Mouse (Mus musculus) MEL (cell line): ENCODE data around the gene Acot11. TPM values are rescaled to one million over a fixed set of nuclear protein-coding genes. Genes with fewer than 3 reads are reported as not detected.

ENCODE experiments used
- DNase-seq: peaks from one replicate; pipeline ENCODE4 v3.0.0; 2011; ENCODE audit warnings: low read depth, low spot score
- H3K27ac ChIP-seq: 2 replicates; pipeline ENCODE4 v1.5.1; 2012; ENCODE audit warnings: low read depth, mild to moderate bottlenecking, control low read depth, low read length, moderate library complexity; ENCODE audit not compliant: control insufficient read depth
- H3K27me3 ChIP-seq, 2 experiments: fragments of 150-350 bp in 1 of 2; sonication (generic) in 1 of 2; 2 replicates each; pipeline ENCODE4 v1.6.1; 2012; ENCODE audit warnings: low read length in 2 of 2, mild to moderate bottlenecking in 2 of 2, improper control_type of control experiment in 1 of 2, moderate library complexity in 1 of 2; ENCODE audit not compliant: insufficient read depth in 2 of 2, control insufficient read depth in 1 of 2
- H3K36me3 ChIP-seq, 2 experiments: 2 replicates each; pipeline ENCODE4 v1.6.1; 2012 to 2014; ENCODE audit warnings: low read length in 2 of 2, improper control_type of control experiment in 1 of 2, inconsistent platforms in 1 of 2, mild to moderate bottlenecking in 1 of 2; ENCODE audit not compliant: insufficient read depth in 2 of 2, control insufficient read depth in 1 of 2
- H3K4me1 ChIP-seq, 2 experiments: fragments of 150-350 bp in 1 of 2; sonication (generic) in 1 of 2; 2 replicates each; pipeline ENCODE4 v1.6.1; 2012; ENCODE audit warnings: low read length in 2 of 2, improper control_type of control experiment in 1 of 2, mild to moderate bottlenecking in 1 of 2; ENCODE audit not compliant: insufficient read depth in 2 of 2, control insufficient read depth in 1 of 2
- H3K4me3 ChIP-seq, 2 experiments: fragments of 150-350 bp in 1 of 2; sonication (generic) in 1 of 2; 2 replicates each; pipeline ENCODE4 v1.5.1; 2012; ENCODE audit warnings: low read depth in 2 of 2, low read length in 2 of 2, mild to moderate bottlenecking in 2 of 2, moderate library complexity in 2 of 2, control low read depth in 1 of 2, improper control_type of control experiment in 1 of 2; ENCODE audit not compliant: control insufficient read depth in 1 of 2, insufficient read depth in 1 of 2
- H3K79me2 ChIP-seq: 2 replicates; pipeline ENCODE4 v1.6.1; 2012; ENCODE audit warnings: mild to moderate bottlenecking, low read length, moderate library complexity; ENCODE audit not compliant: control insufficient read depth, poor library complexity, insufficient read depth
- H3K9ac ChIP-seq: 2 replicates; pipeline ENCODE4 v1.6.1; 2012; ENCODE audit warnings: low read depth, mild to moderate bottlenecking, control low read depth, low read length, moderate library complexity; ENCODE audit not compliant: control insufficient read depth, poor library complexity, severe bottlenecking
- H3K9me3 ChIP-seq: fragments of 150-350 bp; sonication (generic); replicated peaks from 2 replicates; pipeline ENCODE4 v1.6.1; 2012; ENCODE audit warnings: mild to moderate bottlenecking, low read length, improper control_type of control experiment, moderate library complexity; ENCODE audit not compliant: insufficient read depth
- BHLHE40 ChIP-seq: IDR thresholded peaks from 2 replicates; pipeline ENCODE4 v1.6.1; 2012; ENCODE audit warnings: low read depth, mild to moderate bottlenecking, inconsistent platforms, low read length, improper control_type of control experiment, borderline replicate concordance
- CHD2 ChIP-seq: IDR thresholded peaks from 2 replicates; pipeline ENCODE4 v1.6.1; 2011; ENCODE audit warnings: low read length, improper control_type of control experiment
- CTCF ChIP-seq, 3 experiments: IDR thresholded peaks in 2 of 3; conservative IDR thresholded peaks in 1 of 3; 2 replicates each; pipeline ENCODE4 v1.5.1; 2011 to 2012; ENCODE audit warnings: low read length in 3 of 3, low read depth in 2 of 3, mild to moderate bottlenecking in 2 of 3, improper control_type of control experiment in 1 of 3, inconsistent platforms in 1 of 3, mixed read lengths in 1 of 3, moderate library complexity in 1 of 3; ENCODE audit not compliant: control insufficient read depth in 1 of 3, insufficient read depth in 1 of 3, poor library complexity in 1 of 3, severe bottlenecking in 1 of 3
- E2F4 ChIP-seq: IDR thresholded peaks from 2 replicates; pipeline ENCODE4 v1.6.1; 2011; ENCODE audit warnings: low read depth, low read length, improper control_type of control experiment, borderline replicate concordance
- ELF1 ChIP-seq: IDR thresholded peaks from 2 replicates; pipeline ENCODE4 v1.6.1; 2014; ENCODE audit warnings: low read depth, mild to moderate bottlenecking, inconsistent platforms, low read length, improper control_type of control experiment, moderate library complexity
- EP300 ChIP-seq, 2 experiments: IDR thresholded peaks; 2 replicates each; pipeline ENCODE4 v1.6.1; 2011; ENCODE audit warnings: improper control_type of control experiment in 2 of 2, low read length in 2 of 2, low read depth in 1 of 2, mild to moderate bottlenecking in 1 of 2
- ETS1 ChIP-seq: IDR thresholded peaks from 2 replicates; pipeline ENCODE4 v1.6.1; 2012; ENCODE audit warnings: low read depth, mild to moderate bottlenecking, inconsistent platforms, low read length, improper control_type of control experiment, moderate library complexity
- GABPA ChIP-seq: IDR thresholded peaks from 2 replicates; pipeline ENCODE4 v1.6.1; 2012; ENCODE audit warnings: low read depth, mild to moderate bottlenecking, inconsistent platforms, low read length, improper control_type of control experiment, moderate library complexity
- GATA1 ChIP-seq: IDR thresholded peaks from 2 replicates; pipeline ENCODE4 v1.6.1; 2011; ENCODE audit warnings: low read depth, low read length, improper control_type of control experiment
- HCFC1 ChIP-seq: IDR thresholded peaks from 2 replicates; pipeline ENCODE4 v1.6.1; 2012; ENCODE audit warnings: low read depth, mild to moderate bottlenecking, inconsistent platforms, low read length, improper control_type of control experiment, moderate library complexity
- KAT2A ChIP-seq: conservative IDR thresholded peaks from 2 replicates; pipeline ENCODE4 v1.6.1; 2012; ENCODE audit warnings: low read depth, low read length, improper control_type of control experiment, inconsistent platforms
- MAFK ChIP-seq: IDR thresholded peaks from 2 replicates; pipeline ENCODE4 v1.6.1; 2011; ENCODE audit warnings: low read depth, mild to moderate bottlenecking, low read length, improper control_type of control experiment, borderline replicate concordance
- MAX ChIP-seq: IDR thresholded peaks from 2 replicates; pipeline ENCODE4 v1.6.1; 2011; ENCODE audit warnings: low read length, improper control_type of control experiment
- MAZ ChIP-seq: IDR thresholded peaks from 2 replicates; pipeline ENCODE4 v1.6.1; 2012; ENCODE audit warnings: low read depth, mild to moderate bottlenecking, inconsistent platforms, low read length, improper control_type of control experiment
- MXI1 ChIP-seq: IDR thresholded peaks from 2 replicates; pipeline ENCODE4 v1.6.1; 2011; ENCODE audit warnings: mild to moderate bottlenecking, low read depth, low read length, improper control_type of control experiment
- MYB ChIP-seq: IDR thresholded peaks from 2 replicates; pipeline ENCODE4 v1.6.1; 2011; ENCODE audit warnings: mild to moderate bottlenecking, low read depth, low read length, improper control_type of control experiment
- MYC ChIP-seq: IDR thresholded peaks from 2 replicates; pipeline ENCODE4 v1.6.1; 2011; ENCODE audit warnings: low read depth, mild to moderate bottlenecking, low read length, improper control_type of control experiment, moderate library complexity
- NELFE ChIP-seq: IDR thresholded peaks from 2 replicates; pipeline ENCODE4 v1.6.1; 2011; ENCODE audit warnings: low read depth, low read length, improper control_type of control experiment
- NRF1 ChIP-seq: IDR thresholded peaks from 2 replicates; pipeline ENCODE4 v1.6.1; 2014; ENCODE audit warnings: low read depth, mild to moderate bottlenecking, inconsistent platforms, low read length, improper control_type of control experiment, moderate library complexity; ENCODE audit not compliant: poor library complexity, insufficient read depth, severe bottlenecking
- POLR2A ChIP-seq, 2 experiments: IDR thresholded peaks; 2 replicates each; pipeline ENCODE4 v1.6.1; 2011 to 2012; ENCODE audit warnings: low read length in 2 of 2, mild to moderate bottlenecking in 2 of 2, control low read depth in 1 of 2, improper control_type of control experiment in 1 of 2, low read depth in 1 of 2, moderate library complexity in 1 of 2; ENCODE audit not compliant: control insufficient read depth in 1 of 2, insufficient read depth in 1 of 2, poor library complexity in 1 of 2
- POLR2AphosphoS5 ChIP-seq: IDR thresholded peaks from 2 replicates; pipeline ENCODE4 v1.6.1; 2012; ENCODE audit warnings: low read depth, borderline replicate concordance, mild to moderate bottlenecking, inconsistent platforms, low read length, moderate library complexity, mixed read lengths
- RAD21 ChIP-seq: IDR thresholded peaks from 2 replicates; pipeline ENCODE4 v1.6.1; 2011; ENCODE audit warnings: mild to moderate bottlenecking, low read depth, low read length, improper control_type of control experiment
- RCOR1 ChIP-seq: IDR thresholded peaks from 2 replicates; pipeline ENCODE4 v1.6.1; 2012; ENCODE audit warnings: low read depth, mild to moderate bottlenecking, inconsistent platforms, low read length, improper control_type of control experiment
- SIN3A ChIP-seq: IDR thresholded peaks from 2 replicates; pipeline ENCODE4 v1.6.1; 2012; ENCODE audit warnings: low read length, improper control_type of control experiment, inconsistent platforms
- SMC3 ChIP-seq: IDR thresholded peaks from 2 replicates; pipeline ENCODE4 v1.6.1; 2011; ENCODE audit warnings: low read depth, low read length, improper control_type of control experiment
- TBP ChIP-seq: IDR thresholded peaks from 2 replicates; pipeline ENCODE4 v1.8.0; 2011; ENCODE audit warnings: low read depth, low read length, improper control_type of control experiment
- TCF12 ChIP-seq: IDR thresholded peaks from 2 replicates; pipeline ENCODE4 v1.6.1; 2014; ENCODE audit warnings: low read depth, mild to moderate bottlenecking, inconsistent platforms, low read length, improper control_type of control experiment, moderate library complexity
- UBTF ChIP-seq: IDR thresholded peaks from 2 replicates; pipeline ENCODE4 v1.6.1; 2012; ENCODE audit warnings: low read depth, mild to moderate bottlenecking, inconsistent platforms, low read length, improper control_type of control experiment, moderate library complexity, borderline replicate concordance; ENCODE audit not compliant: insufficient read depth
- USF1 ChIP-seq: IDR thresholded peaks from 2 replicates; pipeline ENCODE4 v1.6.1; 2014; ENCODE audit warnings: low read depth, mild to moderate bottlenecking, inconsistent platforms, low read length, improper control_type of control experiment, moderate library complexity
- USF2 ChIP-seq, 2 experiments: IDR thresholded peaks; 2 replicates each; pipeline ENCODE4 v1.6.1; 2011 to 2012; ENCODE audit warnings: improper control_type of control experiment in 2 of 2, low read length in 2 of 2, borderline replicate concordance in 1 of 2, inconsistent platforms in 1 of 2, low read depth in 1 of 2, mild to moderate bottlenecking in 1 of 2; ENCODE audit not compliant: insufficient read depth in 1 of 2
- ZKSCAN1 ChIP-seq: IDR thresholded peaks from 2 replicates; pipeline ENCODE4 v1.6.1; 2012; ENCODE audit warnings: low read depth, mild to moderate bottlenecking, inconsistent platforms, low read length, improper control_type of control experiment, moderate library complexity
- ZMIZ1 ChIP-seq: IDR thresholded peaks from 2 replicates; pipeline ENCODE4 v1.6.1; 2012; ENCODE audit warnings: low read depth, mild to moderate bottlenecking, inconsistent platforms, low read length, improper control_type of control experiment, moderate library complexity
- ZNF384 ChIP-seq: IDR thresholded peaks from 2 replicates; pipeline ENCODE4 v1.6.1; 2012; ENCODE audit warnings: low read depth, mild to moderate bottlenecking, inconsistent platforms, low read length, improper control_type of control experiment
- polyA plus RNA-seq, 2 experiments: library from polyadenylated mRNA; stranded (reverse) in 1 of 2; unstranded in 1 of 2; fragments of >175 nt in 1 of 2; fragments of >200 nt in 1 of 2; gene quantifications; 2 replicates each; pipeline versions ENCODE4 v1.2.1 to v1.2.4; 2012; ENCODE audit warnings: low replicate concordance in 2 of 2, low read depth in 1 of 2; ENCODE audit not compliant: insufficient read length in 2 of 2, insufficient read depth in 1 of 2, missing spikeins in 1 of 2
- total RNA-seq: library from RNA; depleted of rRNA; stranded (reverse); fragments of 300-350 nt; gene quantifications from 2 replicates; pipeline ENCODE4 v1.2.3, GENCODE M21; 2012

The Acot11 gene
- total and polyA plus RNA-seq, 3 experiments: 1.5 to 2.5 TPM; not detected in 1

GRCm38 (mm10) chr4:106827738-106828361 is 23.1 kb upstream of the Acot11 start:
- Histone ChIP-seq H3K4me1 (peaks cover 10 to 30% of the 10 kb centered on the region in 2 experiments), H3K79me2 (no peaks in the 10 kb centered on the region), H3K27ac (peak overlapping the region; percentile 53), H3K4me3 (peak overlapping the region; percentile 32 to 64), H3K9me3 (no peaks in the 10 kb centered on the region), H3K36me3 (peaks cover 0 to 14% of the 10 kb centered on the region in 2 experiments; a peak in 2 of 4 replicates), H3K27me3 (no peaks in the 10 kb centered on the region), H3K9ac (peak overlapping the region; percentile 52)
- TF ChIP-seq SMC3 (peak; percentile 39; the same call in 1 of the 2 replicates), GABPA (no peak), MAZ (peak; percentile 89), SIN3A (0 out of 2 replicates have a peak, but pooled peaks have one; percentile 43), POLR2A (IDR thresholded peaks at IDR 0.05; ENCODE audit: control insufficient read depth in 1 of 2, insufficient read depth in 1 of 2, low read depth in 1 of 2, low read length in 2 of 2, poor library complexity in 1 of 2) (peak; percentile 29 to 58; a peak in 1 of 4 replicates), ZMIZ1 (no peak), GATA1 (no peak), NRF1 (no peak), UBTF (no peak), CHD2 (no peak), MXI1 (peak; percentile 43; the same call in 1 of the 2 replicates), MAX (peak; percentile 37; the same call in 1 of the 2 replicates), E2F4 (no peak), TBP (peak; percentile 46; the same call in 1 of the 2 replicates), TCF12 (no peak), BHLHE40 (no peak), ZKSCAN1 (no peak), ELF1 (no peak), USF2 (IDR thresholded peaks at IDR 0.05; ENCODE audit: borderline replicate concordance in 1 of 2, insufficient read depth in 1 of 2, low read depth in 1 of 2, low read length in 2 of 2) (no peak), USF1 (no peak), RCOR1 (no peak), ZNF384 (no peak), ETS1 (peak; percentile 15; the same call in 1 of the 2 replicates), KAT2A (no peak), EP300 (IDR thresholded peaks at IDR 0.05; ENCODE audit: low read depth in 1 of 2, low read length in 2 of 2) (peak in 1 of 2 experiments; percentile 55; a peak in 2 of 4 replicates), CTCF (IDR thresholded peaks at IDR 0.05 in 2 of 3, conservative IDR thresholded peaks at IDR 0.05 in 1 of 3; ENCODE audit: control insufficient read depth in 1 of 3, insufficient read depth in 1 of 3, low read depth in 2 of 3, low read length in 3 of 3, poor library complexity in 1 of 3, severe bottlenecking in 1 of 3) (peak in 2 of 3 experiments; percentile 41 to 43; a peak in 3 of 6 replicates), HCFC1 (peak; percentile 35; the same call in 1 of the 2 replicates), POLR2AphosphoS5 (no peak), MYB (no peak), MYC (no peak), MAFK (no peak), RAD21 (peak; percentile 5; the same call in 1 of the 2 replicates), NELFE (peak; percentile 36)
- peak; percentile 88 for DNase-seq
